Mouse (Mus musculus): ENCODE measurements around the gene Gpr135. TPM values are rescaled to one million over a fixed set of nuclear protein-coding genes. Genes with fewer than 3 reads are reported as not detected.

The Gpr135 gene
- total RNA-seq (2023) = under 1 TPM in 1 of 2 experiments, not detected in 1; 0.11 TPM

DNA sequence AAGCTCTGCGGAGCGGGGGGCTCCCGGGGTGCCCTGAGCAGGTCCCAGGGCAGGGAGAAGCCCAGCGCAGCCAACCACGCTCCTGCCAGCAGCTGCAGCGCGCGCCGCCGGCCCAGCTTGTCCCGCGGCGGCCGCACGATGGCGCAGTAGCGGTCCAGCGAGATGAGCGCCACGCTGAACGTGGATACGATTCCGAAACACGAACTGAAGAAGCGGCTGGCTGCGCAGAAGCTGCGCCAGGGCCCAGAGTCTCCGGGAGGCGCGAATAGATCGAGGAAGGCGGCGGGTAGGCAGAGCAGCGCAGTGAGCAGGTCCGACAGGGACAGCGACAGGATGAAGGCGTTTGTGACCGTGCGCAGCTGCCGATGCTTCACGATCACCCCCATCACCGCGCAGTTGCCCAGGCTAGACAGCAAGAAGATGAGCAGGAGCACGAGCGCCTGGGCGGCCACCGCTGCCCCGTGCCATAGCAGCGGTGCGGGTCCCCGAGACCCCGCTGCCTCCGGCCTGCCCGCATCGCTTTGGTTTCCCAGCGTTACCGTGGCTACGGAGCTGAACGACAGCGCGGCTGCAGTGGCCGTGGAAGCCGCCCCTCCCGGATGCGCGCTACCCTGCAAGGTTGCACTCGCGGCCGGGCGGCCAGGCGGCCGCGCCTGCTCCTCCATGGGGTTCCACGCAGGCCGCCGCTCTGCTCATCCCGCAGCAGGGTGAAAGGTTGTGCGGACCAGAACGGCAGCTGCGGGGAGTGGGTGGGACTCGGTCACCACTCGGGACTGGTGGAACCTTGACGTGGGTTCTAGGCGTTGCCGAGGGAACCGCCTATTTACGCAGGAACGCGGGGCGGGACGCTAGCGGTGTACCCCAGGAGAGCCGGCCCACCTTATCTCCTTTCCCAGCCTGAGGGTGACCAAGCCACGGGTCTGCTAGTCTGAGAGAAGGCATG, at the start of gene Gpr135:
Gene Gpr135 (minus strand): TSS at position 799 of the 943 bp plus-strand sequence.

DNA sequence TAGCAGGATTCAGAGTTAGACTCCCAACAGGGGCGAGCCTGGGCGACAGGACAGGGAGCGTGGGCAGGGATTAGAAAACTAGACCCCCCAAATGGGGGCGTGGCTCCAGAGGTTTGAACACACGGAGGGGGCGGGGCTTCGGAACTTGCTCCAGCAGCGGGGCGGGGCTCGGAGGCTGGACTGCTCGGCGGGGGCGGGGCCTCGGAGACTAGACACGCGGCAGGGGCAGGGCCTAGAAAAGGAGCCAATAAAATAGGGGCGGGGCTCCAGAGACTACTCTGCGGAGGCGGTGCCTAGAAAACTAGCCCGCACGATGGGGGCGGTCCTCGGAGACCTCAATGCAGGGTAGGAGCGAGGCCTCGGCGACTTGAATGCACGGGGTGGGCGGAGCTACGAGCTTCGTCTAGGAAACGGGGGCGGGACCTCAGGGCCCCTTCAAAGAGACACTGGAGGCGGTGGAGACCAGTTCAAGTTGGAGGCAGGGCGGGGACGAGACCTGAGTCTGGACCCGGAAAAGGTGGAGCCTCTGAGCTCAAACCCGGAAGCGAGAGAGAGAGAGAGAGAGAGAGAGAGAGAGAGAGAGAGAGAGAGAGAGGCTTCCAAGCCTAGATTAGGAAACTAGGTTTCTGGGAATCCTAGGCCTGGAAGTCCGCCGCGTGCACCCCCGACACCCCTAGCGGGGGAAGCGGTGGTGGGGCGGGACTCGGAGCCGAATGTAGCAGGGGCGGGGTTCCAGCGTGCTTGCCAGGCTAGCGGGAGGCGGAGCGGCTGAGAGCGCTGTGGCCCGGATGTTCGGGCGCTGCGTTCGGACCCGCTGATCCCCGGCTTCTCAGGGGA, 14.6 kb upstream of the Gpr135 start, which contains the start of the genes L3hypdh and Jkamp:
Gene L3hypdh (minus strand): TSS at position 111 of the 837 bp plus-strand sequence.
Gene Jkamp (plus strand): TSS at position 261 of the 837 bp plus-strand sequence.

Other genes starting within 250 kb of the Gpr135 start
- gene Daam1, start 240.0 kb downstream of the Gpr135 start, total RNA-seq (2023) = 10 to 100 TPM; 16.5 TPM
- gene L3hypdh, start 14.3 kb upstream of the Gpr135 start, total RNA-seq (2023) = under 1 TPM; 0.24 to 0.26 TPM
- 10 to 100 TPM; 12.8 to 15.9 TPM for gene Jkamp, start 14.5 kb upstream of the Gpr135 start, total RNA-seq (2023)
- not detected for gene Ccdc175, start 113.9 kb upstream of the Gpr135 start, total RNA-seq (2023)